Mouse (Mus musculus) embryonic stem cell, embryonic (primary cell): ENCODE results near the gene Olfr1030.
"Not testable (repeated sequence)": the region's sequence is repeated elsewhere in the genome, so short reads cannot be mapped to it uniquely, and the experiment has no call there.

Source experiments
- CTCF ChIA-PET, 4 experiments: fragments of 300-600 bp in 2 of 4; fragments of 350-600 bp in 2 of 4; sonication (Branson Sonifier 250); formaldehyde crosslinking; loops; one replicate each; lab custom pipeline; 2022; ENCODE audit warnings: inconsistent platforms in 2 of 4; lab: Charles Lee
- POLR2A ChIA-PET, 4 experiments: fragments of 300-600 bp in 2 of 4; fragments of 350-600 bp in 2 of 4; sonication (Branson Sonifier 250); formaldehyde crosslinking; loops; one replicate each; lab custom pipeline; 2022; ENCODE audit warnings: antibody characterized with exemption in 4 of 4, inconsistent platforms in 1 of 4; lab: Charles Lee

Gene Olfr1030

GRCm38 (mm10) chr2:85978976-85979375 is at the start of gene Olfr1030:
Gene Olfr1030, plus strand, starts transcription at chr2:85979276.
- POLR2A ChIA-PET, result no interaction called here
- CTCF ChIA-PET, result no interaction called here

GRCm38 (mm10) chr2:85950137-85950536 is 28.9 kb upstream of the Olfr1030 start, which contains the start of gene Olfr1028:
Gene Olfr1028, plus strand, starts transcription at chr2:85950437.
- CTCF ChIA-PET, result no interaction called here
- POLR2A ChIA-PET, result no interaction called here

DNA sequence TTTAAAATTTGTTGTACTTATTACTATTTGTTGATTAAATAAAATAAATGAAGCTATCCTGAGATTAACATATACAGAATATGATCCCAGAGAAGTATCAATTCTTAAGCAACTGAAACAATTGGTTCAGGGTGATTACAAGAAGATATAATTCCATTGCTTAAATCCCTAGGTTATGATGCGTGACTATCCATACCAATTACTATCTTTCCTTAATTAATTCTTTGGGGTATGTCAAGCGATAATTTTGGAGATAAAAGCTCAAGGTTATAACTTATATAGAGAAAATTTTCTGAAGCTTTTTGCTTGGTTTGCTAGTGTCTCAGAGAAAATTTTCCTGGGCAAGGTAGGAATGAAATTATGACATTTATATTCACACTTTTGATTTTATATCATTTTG is 5.5 kb upstream of the Olfr1030 start, which contains the start of gene Olfr1029:
Olfr1029 (plus strand) TSS at position 301 of the 400 bp plus-strand sequence.
- POLR2A ChIA-PET, result no interaction called here

DNA sequence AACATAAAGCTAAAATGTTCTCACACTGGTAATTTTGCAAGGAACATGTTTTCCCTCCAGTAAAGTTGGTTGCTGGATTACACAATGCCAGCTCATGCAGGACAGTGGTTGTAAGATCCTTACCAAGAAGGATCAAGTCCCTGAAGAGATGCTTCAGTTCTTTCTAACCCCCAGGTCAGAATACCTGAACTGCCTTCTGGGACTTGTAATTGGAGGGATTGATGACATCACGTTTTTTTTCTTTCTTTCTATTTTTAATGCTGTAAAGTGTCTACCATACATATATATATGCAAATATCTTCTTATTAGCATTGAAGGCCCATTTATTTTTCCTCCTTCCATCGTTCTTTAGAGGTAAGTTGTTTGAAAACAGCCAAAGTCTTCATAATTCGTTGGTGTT is 10.9 kb downstream of the Olfr1030 start, which contains the start of gene Olfr1031:
Olfr1031 (plus strand) TSS at position 301 of the 400 bp plus-strand sequence.
- CTCF ChIA-PET, result no interaction called here
- POLR2A ChIA-PET, result no interaction called here

More for the DNA sequence above, 5.5 kb upstream of the Olfr1030 start, which contains the start of gene Olfr1029:
- CTCF ChIA-PET, result no interaction called here

DNA sequence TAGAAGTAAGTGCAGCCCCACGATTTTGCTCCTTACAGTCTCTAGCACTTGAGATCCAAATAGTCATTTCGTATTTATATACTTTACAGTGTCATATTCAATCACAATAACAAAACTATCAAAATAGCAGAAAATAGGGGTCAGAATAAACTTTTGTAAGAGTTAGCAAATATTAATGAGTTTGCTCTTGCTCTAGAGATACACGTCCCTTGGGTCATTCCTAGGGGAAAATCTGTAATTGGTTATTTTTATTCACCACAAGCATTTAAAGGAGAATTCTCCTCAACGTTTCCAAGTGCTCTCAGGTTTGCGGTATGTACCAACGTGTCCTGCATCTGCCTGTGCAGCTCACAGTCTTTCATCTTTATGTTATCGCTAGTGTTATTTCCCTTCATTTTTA is 26.2 kb downstream of the Olfr1030 start, which contains the start of gene Olfr1032:
Olfr1032 (plus strand) TSS at position 301 of the 400 bp plus-strand sequence.
- ChIA-PET POLR2A (no interaction called here), CTCF (interaction anchor here in 1 of 4 experiments (0.6 kb wide), 1 partner anchor 680 kb away, joined by 3 read pairs; no protein-coding TSS in a partner anchor)

DNA sequence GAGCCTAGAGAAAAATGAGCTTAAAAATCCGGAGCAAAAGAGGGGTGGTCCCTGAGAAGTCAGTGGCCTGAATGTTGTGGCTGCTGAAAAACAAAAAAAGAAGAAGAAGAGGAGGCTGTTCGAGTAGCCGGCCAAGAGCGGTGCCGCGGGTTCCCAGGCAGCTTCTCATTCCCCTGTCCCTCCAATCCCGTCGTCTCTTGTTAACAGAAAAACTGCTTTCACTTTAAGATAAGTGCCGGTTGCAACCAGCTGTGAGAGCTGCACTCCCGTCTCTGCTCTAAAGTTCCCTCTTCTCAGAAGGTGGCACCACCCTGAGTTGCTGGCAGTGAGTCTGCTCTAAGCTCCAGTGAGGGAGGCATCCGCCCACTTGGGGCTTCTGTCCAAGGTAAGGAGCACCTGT is 41.3 kb downstream of the Olfr1030 start, which contains the start of gene Olfr1033:
Olfr1033 (plus strand) TSS at position 228 of the 400 bp plus-strand sequence.
- POLR2A ChIA-PET, CTCF ChIA-PET: not testable (repeated sequence)

DNA sequence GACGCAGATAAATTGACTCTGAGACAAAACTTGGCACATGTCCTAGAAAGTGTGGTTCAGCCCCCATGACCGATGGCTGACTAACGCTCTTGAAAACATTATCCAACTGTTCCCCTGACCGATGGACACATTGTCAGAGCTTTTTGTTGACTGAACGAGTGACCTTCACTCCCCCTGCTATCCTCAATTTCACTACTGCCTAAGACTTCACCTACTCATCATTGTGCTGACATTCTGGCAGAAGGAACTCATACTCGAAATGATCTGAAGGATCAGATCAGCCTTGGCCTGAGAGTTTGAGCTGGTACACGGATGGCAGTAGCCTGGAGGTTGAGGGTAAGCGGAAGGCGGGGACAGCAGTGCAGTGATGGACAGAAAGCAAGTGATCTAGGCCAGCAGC is 42.4 kb downstream of the Olfr1030 start:
- CTCF ChIA-PET, POLR2A ChIA-PET: not testable (repeated sequence)
